Mouse (Mus musculus): ENCODE measurements around the gene Morc2a. TPM values are rescaled to one million over a fixed set of nuclear protein-coding genes. Genes with fewer than 3 reads are reported as not detected.
A peak's percentile ranks its signal among the peaks of the same experiment; 100 is the strongest.

The Morc2a gene
- polyA plus RNA-seq, 1 experiment from 2014 or later, result 30.5 TPM

GRCm38 (mm10) chr11:3707057-3707456, 58.1 kb downstream of the Morc2a start:
- WGBS, result 74% methylated on average over 8 of the region's 8 CpGs
- Histone ChIP-seq H3K9me3 (replicated peaks; ENCODE audit: control insufficient read depth, low read length) (no peaks in the 10 kb centered on the region), H3K27ac (replicated peaks; ENCODE audit: low read depth, low read length) (no peak overlapping the region), H3K4me3 (ENCODE audit: low read depth, low read length) (no peak overlapping the region), H3K36me3 (replicated peaks; ENCODE audit: control insufficient read depth, insufficient read depth, low read depth, low read length) (no peaks in the 10 kb centered on the region), H3K4me1 (ENCODE audit: control insufficient read depth, insufficient read depth, low read length) (no peaks in the 10 kb centered on the region; the same call in 1 of the 2 replicates), H3K9ac (replicated peaks; ENCODE audit: low read length) (no peak overlapping the region), H3K4me2 (ENCODE audit: low read depth, low read length) (no peak overlapping the region), H3K27me3 (ENCODE audit: control insufficient read depth, insufficient read depth, low read length) (no peaks in the 10 kb centered on the region)
- DNase-seq (ENCODE audit: low spot score), result no peak
- ATAC-seq (replicated peaks; ENCODE audit: insufficient number of reproducible peaks, low FRiP score, low TSS enrichment, low read depth), result no peak

GRCm38 (mm10) chr11:3710203-3710602, 61.2 kb downstream of the Morc2a start:
- no peaks in the 10 kb centered on the region for H3K9me3 ChIP-seq (replicated peaks; ENCODE audit: control insufficient read depth, low read length)
- no peak overlapping the region for H3K4me3 ChIP-seq (ENCODE audit: low read depth, low read length)
- no peaks in the 10 kb centered on the region for H3K36me3 ChIP-seq (replicated peaks; ENCODE audit: control insufficient read depth, insufficient read depth, low read depth, low read length)
- no peak overlapping the region for H3K27ac ChIP-seq (replicated peaks; ENCODE audit: low read depth, low read length)
- H3K4me2 ChIP-seq (ENCODE audit: low read depth, low read length), result no peak overlapping the region
- H3K4me1 ChIP-seq (ENCODE audit: control insufficient read depth, insufficient read depth, low read length), result no peaks in the 10 kb centered on the region; the same call in 1 of the 2 replicates
- H3K27me3 ChIP-seq (ENCODE audit: control insufficient read depth, insufficient read depth, low read length), result no peaks in the 10 kb centered on the region
- no peak for ATAC-seq (replicated peaks; ENCODE audit: insufficient number of reproducible peaks, low FRiP score, low TSS enrichment, low read depth)
- DNase-seq (ENCODE audit: low spot score), result no peak
- H3K9ac ChIP-seq (replicated peaks; ENCODE audit: low read length), result no peak overlapping the region
- 86% methylated on average over 14 of the region's 14 CpGs for WGBS

GRCm38 (mm10) chr11:3714486-3714885, 65.5 kb downstream of the Morc2a start:
- Histone ChIP-seq H3K4me2 (ENCODE audit: low read depth, low read length) (no peak overlapping the region), H3K36me3 (replicated peaks; ENCODE audit: control insufficient read depth, insufficient read depth, low read depth, low read length) (no peaks in the 10 kb centered on the region), H3K4me1 (ENCODE audit: control insufficient read depth, insufficient read depth, low read length) (no peaks in the 10 kb centered on the region), H3K9ac (replicated peaks; ENCODE audit: low read length) (no peak overlapping the region), H3K4me3 (ENCODE audit: low read depth, low read length) (no peak overlapping the region), H3K27ac (replicated peaks; ENCODE audit: low read depth, low read length) (no peak overlapping the region), H3K9me3 (replicated peaks; ENCODE audit: control insufficient read depth, low read length) (no peaks in the 10 kb centered on the region), H3K27me3 (ENCODE audit: control insufficient read depth, insufficient read depth, low read length) (no peaks in the 10 kb centered on the region)
- DNase-seq (ENCODE audit: low spot score) (peak; percentile 70), ATAC-seq (replicated peaks; ENCODE audit: insufficient number of reproducible peaks, low FRiP score, low TSS enrichment, low read depth) (0 out of 2 replicates have a peak, but pooled peaks have one; percentile 39)
- 37% methylated on average over 15 of the region's 15 CpGs for WGBS

- Histone ChIP-seq H3K36me3 (replicated peaks; ENCODE audit: control insufficient read depth, insufficient read depth, low read depth, low read length) (no peaks in the 10 kb centered on the region), H3K4me3 (ENCODE audit: low read depth, low read length) (no peak overlapping the region), H3K9me3 (replicated peaks; ENCODE audit: control insufficient read depth, low read length) (no peaks in the 10 kb centered on the region), H3K4me2 (ENCODE audit: low read depth, low read length) (no peak overlapping the region), H3K4me1 (ENCODE audit: control insufficient read depth, insufficient read depth, low read length) (no peaks in the 10 kb centered on the region), H3K27me3 (ENCODE audit: control insufficient read depth, insufficient read depth, low read length) (no peaks in the 10 kb centered on the region), H3K9ac (replicated peaks; ENCODE audit: low read length) (no peak overlapping the region), H3K27ac (replicated peaks; ENCODE audit: low read depth, low read length) (no peak overlapping the region)
- 85% methylated on average over 6 of the region's 6 CpGs for WGBS
- no peak for DNase-seq (ENCODE audit: low spot score)
- no peak for ATAC-seq (replicated peaks; ENCODE audit: insufficient number of reproducible peaks, low FRiP score, low TSS enrichment, low read depth)
Measured at GRCm38 (mm10) chr11:3716662-3717061, 67.7 kb downstream of the Morc2a start.

GRCm38 (mm10) chr11:3722036-3722435, 73.0 kb downstream of the Morc2a start:
- Histone ChIP-seq H3K27me3 (ENCODE audit: control insufficient read depth, insufficient read depth, low read length) (no peaks in the 10 kb centered on the region), H3K36me3 (replicated peaks; ENCODE audit: control insufficient read depth, insufficient read depth, low read depth, low read length) (no peaks in the 10 kb centered on the region), H3K9ac (replicated peaks; ENCODE audit: low read length) (no peak overlapping the region), H3K4me3 (ENCODE audit: low read depth, low read length) (no peak overlapping the region), H3K27ac (replicated peaks; ENCODE audit: low read depth, low read length) (no peak overlapping the region), H3K4me2 (ENCODE audit: low read depth, low read length) (no peak overlapping the region), H3K4me1 (ENCODE audit: control insufficient read depth, insufficient read depth, low read length) (no peaks in the 10 kb centered on the region), H3K9me3 (replicated peaks; ENCODE audit: control insufficient read depth, low read length) (no peaks in the 10 kb centered on the region)
- DNase-seq (ENCODE audit: low spot score), result no peak
- ATAC-seq (replicated peaks; ENCODE audit: insufficient number of reproducible peaks, low FRiP score, low TSS enrichment, low read depth), result no peak
- WGBS, result 63% methylated on average over 3 of the region's 3 CpGs

GRCm38 (mm10) chr11:3722861-3723260, 73.9 kb downstream of the Morc2a start:
- H3K4me3 ChIP-seq (ENCODE audit: low read depth, low read length), result no peak overlapping the region
- H3K4me1 ChIP-seq (ENCODE audit: control insufficient read depth, insufficient read depth, low read length), result no peaks in the 10 kb centered on the region
- H3K9me3 ChIP-seq (replicated peaks; ENCODE audit: control insufficient read depth, low read length), result no peaks in the 10 kb centered on the region
- H3K27ac ChIP-seq (replicated peaks; ENCODE audit: low read depth, low read length), result no peak overlapping the region
- 54% methylated on average over 3 of the region's 3 CpGs for WGBS
- H3K36me3 ChIP-seq (replicated peaks; ENCODE audit: control insufficient read depth, insufficient read depth, low read depth, low read length), result no peaks in the 10 kb centered on the region
- H3K4me2 ChIP-seq (ENCODE audit: low read depth, low read length), result no peak overlapping the region
- ATAC-seq (replicated peaks; ENCODE audit: insufficient number of reproducible peaks, low FRiP score, low TSS enrichment, low read depth), result no peak
- no peak for DNase-seq (ENCODE audit: low spot score)
- no peak overlapping the region for H3K9ac ChIP-seq (replicated peaks; ENCODE audit: low read length)
- H3K27me3 ChIP-seq (ENCODE audit: control insufficient read depth, insufficient read depth, low read length), result no peaks in the 10 kb centered on the region

- no peak overlapping the region for H3K4me3 ChIP-seq (ENCODE audit: low read depth, low read length)
- no peaks in the 10 kb centered on the region for H3K9me3 ChIP-seq (replicated peaks; ENCODE audit: control insufficient read depth, low read length)
- no peak for DNase-seq (ENCODE audit: low spot score)
Measured at GRCm38 (mm10) chr11:3723910-3724309, 74.9 kb downstream of the Morc2a start.

GRCm38 (mm10) chr11:3724726-3725125, 75.7 kb downstream of the Morc2a start:
- H3K4me1 ChIP-seq (ENCODE audit: control insufficient read depth, insufficient read depth, low read length), result no peaks in the 10 kb centered on the region
- H3K4me3 ChIP-seq (ENCODE audit: low read depth, low read length), result no peak overlapping the region
- ATAC-seq (replicated peaks; ENCODE audit: insufficient number of reproducible peaks, low FRiP score, low TSS enrichment, low read depth) (no peak), DNase-seq (ENCODE audit: low spot score) (no peak)
- H3K9me3 ChIP-seq (replicated peaks; ENCODE audit: control insufficient read depth, low read length), result no peaks in the 10 kb centered on the region
- no peak overlapping the region for H3K4me2 ChIP-seq (ENCODE audit: low read depth, low read length)
- no peak overlapping the region for H3K9ac ChIP-seq (replicated peaks; ENCODE audit: low read length)
- no peak overlapping the region for H3K27ac ChIP-seq (replicated peaks; ENCODE audit: low read depth, low read length)
- H3K36me3 ChIP-seq (replicated peaks; ENCODE audit: control insufficient read depth, insufficient read depth, low read depth, low read length), result no peaks in the 10 kb centered on the region
- 64% methylated on average over 5 of the region's 5 CpGs for WGBS
- no peaks in the 10 kb centered on the region for H3K27me3 ChIP-seq (ENCODE audit: control insufficient read depth, insufficient read depth, low read length)

More at GRCm38 (mm10) chr11:3723910-3724309, 74.9 kb downstream of the Morc2a start:
- 77% methylated on average over 4 of the region's 4 CpGs for WGBS
- Histone ChIP-seq H3K27ac (replicated peaks; ENCODE audit: low read depth, low read length) (no peak overlapping the region), H3K4me2 (ENCODE audit: low read depth, low read length) (no peak overlapping the region), H3K36me3 (replicated peaks; ENCODE audit: control insufficient read depth, insufficient read depth, low read depth, low read length) (no peaks in the 10 kb centered on the region), H3K4me1 (ENCODE audit: control insufficient read depth, insufficient read depth, low read length) (no peaks in the 10 kb centered on the region), H3K27me3 (ENCODE audit: control insufficient read depth, insufficient read depth, low read length) (no peaks in the 10 kb centered on the region), H3K9ac (replicated peaks; ENCODE audit: low read length) (no peak overlapping the region)
- ATAC-seq (replicated peaks; ENCODE audit: insufficient number of reproducible peaks, low FRiP score, low TSS enrichment, low read depth), result no peak
